Mouse (Mus musculus): ENCODE data around the gene Rnf216. TPM values are rescaled to one million over a fixed set of nuclear protein-coding genes. Genes with fewer than 3 reads are reported as not detected.

Gene Rnf216
- total and polyA plus RNA-seq, 3 experiments = 15.5 to 30.7 (median 18.2) TPM

GRCm38 (mm10) chr5:142983174-142983573, 129.6 kb downstream of the Rnf216 start:
- no peak overlapping the region for H3K9ac ChIP-seq (ENCODE audit: insufficient read depth, low read depth)
- in situ Hi-C loops (cut with MboI; ENCODE audit: low pct_ligation_motif_present, low pct_unique_long_range_greater_than_20kb, low sequenced_read_pairs) (no loop called here), dilution Hi-C loops (cut with MboI; ENCODE audit: extremely low pct_ligation_motif_present, extremely low pct_unique_long_range_greater_than_20kb, low sequenced_read_pairs) (no loop called here)
- DNase-seq (ENCODE audit: extremely low read depth) = no peak
- no peaks in the 10 kb centered on the region for H3K9me3 ChIP-seq (replicated peaks; ENCODE audit: low read length)
- H3K27ac ChIP-seq (ENCODE audit: insufficient read depth, low read depth) = no peak overlapping the region
- H3K4me2 ChIP-seq (ENCODE audit: insufficient read depth, low read depth, poor library complexity, severe bottlenecking) = no peak overlapping the region
- H3K4me3 ChIP-seq (replicated peaks in 1 of 3; ENCODE audit: low read depth in 2 of 3, low read length in 2 of 3, poor library complexity in 1 of 3) = no peak overlapping the region
- H3K36me3 ChIP-seq (replicated peaks in 1 of 2; ENCODE audit: control insufficient read depth in 1 of 2, insufficient read depth in 1 of 2, low read length in 1 of 2) = no peaks in the 10 kb centered on the region
- no peaks in the 10 kb centered on the region for H3K79me2 ChIP-seq (replicated peaks; ENCODE audit: control insufficient read depth, extremely low read depth, insufficient read depth, poor library complexity, severe bottlenecking)
- no peaks in the 10 kb centered on the region for H3K4me1 ChIP-seq (ENCODE audit: control insufficient read depth in 1 of 2, insufficient read depth in 2 of 2)
- no peaks in the 10 kb centered on the region for H3K27me3 ChIP-seq (replicated peaks)
- TF ChIP-seq MAX (IDR thresholded peaks at IDR 0.05; ENCODE audit: low read length) = no peak
- TF ChIP-seq PAX5 (IDR thresholded peaks at IDR 0.05; ENCODE audit: low read length) = no peak
- no peak for TF ChIP-seq NRF1 (IDR thresholded peaks at IDR 0.05; ENCODE audit: low read depth, low read length)
- TF ChIP-seq KAT2A (IDR thresholded peaks at IDR 0.05; ENCODE audit: insufficient replicate concordance, low read length) = no peak
- TF ChIP-seq TCF12 (IDR thresholded peaks at IDR 0.05; ENCODE audit: low read depth, low read length) = no peak

GRCm38 (mm10) chr5:142982046-142982801, 130.6 kb downstream of the Rnf216 start:
- H3K36me3 ChIP-seq (replicated peaks in 1 of 2; ENCODE audit: control insufficient read depth in 1 of 2, insufficient read depth in 1 of 2, low read length in 1 of 2) = no peaks in the 10 kb centered on the region
- in situ Hi-C loops (cut with MboI; ENCODE audit: low pct_ligation_motif_present, low pct_unique_long_range_greater_than_20kb, low sequenced_read_pairs) (no loop called here), dilution Hi-C loops (cut with MboI; ENCODE audit: extremely low pct_ligation_motif_present, extremely low pct_unique_long_range_greater_than_20kb, low sequenced_read_pairs) (no loop called here)
- H3K4me2 ChIP-seq (ENCODE audit: insufficient read depth, low read depth, poor library complexity, severe bottlenecking) = no peak overlapping the region
- no peaks in the 10 kb centered on the region for H3K27me3 ChIP-seq (replicated peaks)
- TF ChIP-seq UBTF (IDR thresholded peaks at IDR 0.05; ENCODE audit: low read depth, low read length) (no peak), MYC (IDR thresholded peaks at IDR 0.05; ENCODE audit: low read depth, low read length) (no peak), ZKSCAN1 (IDR thresholded peaks at IDR 0.05; ENCODE audit: borderline replicate concordance, low read depth, low read length) (no peak), POLR2A (IDR thresholded peaks at IDR 0.05; ENCODE audit: low read depth, low read length) (no peak), MEF2A (IDR thresholded peaks at IDR 0.05; ENCODE audit: borderline replicate concordance, low read depth, low read length) (no peak), RCOR1 (conservative IDR thresholded peaks at IDR 0.05; ENCODE audit: low read depth, low read length) (no peak), ETS1 (conservative IDR thresholded peaks at IDR 0.05; ENCODE audit: low read depth, low read length) (no peak), PAX5 (IDR thresholded peaks at IDR 0.05; ENCODE audit: low read length) (no peak), HCFC1 (IDR thresholded peaks at IDR 0.05; ENCODE audit: low read depth, low read length) (no peak), MAFK (IDR thresholded peaks at IDR 0.05; ENCODE audit: insufficient replicate concordance, low read length) (no peak), MAZ (IDR thresholded peaks at IDR 0.05; ENCODE audit: low read depth, low read length) (no peak), RAD21 (IDR thresholded peaks at IDR 0.05; ENCODE audit: low read depth, low read length) (no peak), SIN3A (IDR thresholded peaks at IDR 0.05; ENCODE audit: low read length) (no peak), NELFE (IDR thresholded peaks at IDR 0.05; ENCODE audit: low read depth, low read length) (no peak), KAT2A (IDR thresholded peaks at IDR 0.05; ENCODE audit: insufficient replicate concordance, low read length) (no peak), CHD1 (IDR thresholded peaks at IDR 0.05; ENCODE audit: low read depth, low read length) (no peak)
- no peaks in the 10 kb centered on the region for H3K4me1 ChIP-seq (ENCODE audit: control insufficient read depth in 1 of 2, insufficient read depth in 2 of 2)
- H3K9me3 ChIP-seq (replicated peaks; ENCODE audit: low read length) = no peaks in the 10 kb centered on the region
- no peak overlapping the region for H3K9ac ChIP-seq (ENCODE audit: insufficient read depth, low read depth)
- H3K27ac ChIP-seq (ENCODE audit: insufficient read depth, low read depth) = no peak overlapping the region
- no peak overlapping the region for H3K4me3 ChIP-seq (replicated peaks in 1 of 3; ENCODE audit: low read depth in 2 of 3, low read length in 2 of 3, poor library complexity in 1 of 3)
- no peaks in the 10 kb centered on the region for H3K79me2 ChIP-seq (replicated peaks; ENCODE audit: control insufficient read depth, extremely low read depth, insufficient read depth, poor library complexity, severe bottlenecking)
- no peak for DNase-seq (ENCODE audit: extremely low read depth)

Data from CH12.LX (cell line).